Mouse (Mus musculus) bone marrow, adult 2 months (tissue): Measurements from ENCODE around the gene Pcsk5.

Experiments
- CTCF ChIP-seq: fragments of 200-500 bp; IDR thresholded peaks from 2 replicates; pipeline ENCODE4 v1.5.1; 2011; ENCODE audit warnings: low read length, control low read depth; ENCODE audit not compliant: control insufficient read depth, insufficient read depth
- POLR2A ChIP-seq: fragments of 200-500 bp; IDR thresholded peaks from 2 replicates; pipeline ENCODE4 v1.6.1; 2011; ENCODE audit warnings: low read depth, mild to moderate bottlenecking, control low read depth, low read length, borderline replicate concordance; ENCODE audit not compliant: control insufficient read depth

DNA sequence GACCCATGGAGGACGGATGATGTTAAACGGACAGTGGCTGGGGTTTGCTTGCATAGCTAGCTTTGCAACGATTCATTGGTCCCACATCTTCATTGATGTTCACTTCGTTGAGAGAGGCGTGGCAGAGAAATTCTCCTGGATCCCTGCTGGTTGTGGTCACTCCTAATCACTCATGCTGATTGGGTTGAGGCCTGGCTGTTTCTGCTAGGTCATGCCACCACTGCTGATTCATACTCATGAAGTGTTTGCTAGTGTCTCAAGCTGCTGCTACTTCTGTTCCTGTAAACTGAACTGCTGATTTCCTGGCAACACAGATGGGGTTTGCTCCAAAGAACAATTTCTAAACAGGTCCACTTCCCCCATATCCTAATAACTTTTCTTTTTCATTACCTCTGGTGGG, 430.6 kb downstream of the Pcsk5 start:
- no peak for TF ChIP-seq POLR2A
- no peak for TF ChIP-seq CTCF
